20 mouse cellular contexts compared by ENCODE assay signal in genomic region chr13:111494330-111495029, GRCm38 (mm10). TPM values are rescaled to one million over a fixed set of nuclear protein-coding genes. Genes with fewer than 3 reads are reported as not detected.
"Had no signal": no experiment of that assay in that cellular context is flagged by ENCODE, and none has a peak within 500 bp of the region (broad histone marks: within the 10 kb centered on the region; RNA-seq: fewer than 3 reads in every experiment).

No protein-coding gene starts in this region.

- H3K9me3 ChIP-seq: limb, embryonic 13.5 days; midbrain, embryonic 12.5 days; neural tube, embryonic 13.5 days had no signal

- DNase-seq: left cerebral cortex, postnatal 4 days; lung, embryonic 14.5 days; lung, postnatal 10 days; lung, postnatal 4 days; right cerebral cortex, adult 18-20 months; right cerebral cortex, postnatal 25 days; thymus, adult 2 months; thymus, postnatal 36 days had no signal

- H3K36me3 ChIP-seq: limb, embryonic 13.5 days; midbrain, embryonic 12.5 days; neural tube, embryonic 13.5 days had no signal

- ATAC-seq: intestine, postnatal 0 days; midbrain, embryonic 16.5 days had no signal

- H3K9ac ChIP-seq: limb, embryonic 13.5 days; lung, embryonic 14.5 days; midbrain, embryonic 12.5 days; neural tube, embryonic 13.5 days had no signal

- H3K4me2 ChIP-seq: limb, embryonic 13.5 days; lung, embryonic 14.5 days; midbrain, embryonic 12.5 days; neural tube, embryonic 13.5 days had no signal

- H3K27ac ChIP-seq: layer of hippocampus, adult 2 months; limb, embryonic 13.5 days; midbrain, embryonic 12.5 days; neural tube, embryonic 13.5 days; stomach, postnatal 0 days had no signal

- H3K4me3 ChIP-seq: layer of hippocampus, adult 2 months; limb, embryonic 13.5 days; midbrain, embryonic 12.5 days; neural tube, embryonic 13.5 days had no signal

RNA-seq across cellular contexts. Expression of gene Gm49496, which starts 55.3 kb away (rescaled TPM):
- total RNA-seq: layer of hippocampus, adult 2 months; layer of hippocampus, postnatal 10 days; left cerebral cortex, postnatal 4 days; liver, adult 2 months; megakaryocyte, adult 5-6 weeks had no signal
- polyA plus RNA-seq: intestine, postnatal 0 days; kidney, embryonic 14.5 days; limb, embryonic 13.5 days; liver, adult 2 months; liver, embryonic 16.5 days; lung, embryonic 14.5 days; midbrain, embryonic 12.5 days; midbrain, embryonic 16.5 days; neural tube, embryonic 13.5 days; stomach, postnatal 0 days; thymus, adult 2 months had no signal
